Mouse (Mus musculus) hindbrain, embryonic 14.5 days (tissue): ENCODE results near the gene 1700012P22Rik. TPM values are rescaled to one million over a fixed set of nuclear protein-coding genes. Genes with fewer than 3 reads are reported as not detected.

ENCODE experiments used
- ATAC-seq: fragments of 200-750 bp; cut with Nextera tagmentation; 2 replicates; pipeline ENCODE4 v1.8.0; 2017; ENCODE audit warnings: moderate number of reproducible peaks, mild to moderate bottlenecking, moderate TSS enrichment, moderate library complexity; ENCODE audit not compliant: low FRiP score
- DNase-seq: peaks from one replicate; pipeline ENCODE4 v3.0.0-alpha.2; 2015; ENCODE audit warnings: low spot score
- H3K27ac ChIP-seq: fragments of 300-500 bp; sonication (generic); 2 replicates; pipeline ENCODE4 v1.5.1; 2014; ENCODE audit warnings: mild to moderate bottlenecking, moderate library complexity
- H3K27me3 ChIP-seq: fragments of 300-500 bp; sonication (generic); 2 replicates; pipeline ENCODE4 v1.6.1; 2014; ENCODE audit warnings: mild to moderate bottlenecking, low read length, mixed read lengths; ENCODE audit not compliant: control insufficient read depth, insufficient read depth
- H3K36me3 ChIP-seq: fragments of 300-500 bp; sonication (generic); replicated peaks from 2 replicates; pipeline ENCODE4 v1.6.1; 2014; ENCODE audit not compliant: control insufficient read depth, insufficient read depth
- H3K4me1 ChIP-seq: fragments of 300-500 bp; sonication (generic); replicated peaks from 2 replicates; pipeline ENCODE4 v1.6.1; 2014; ENCODE audit warnings: antibody characterized with exemption, low read length, mixed read lengths; ENCODE audit not compliant: control insufficient read depth, insufficient read depth
- H3K4me2 ChIP-seq: fragments of 300-500 bp; sonication (generic); replicated peaks from 2 replicates; pipeline ENCODE4 v1.6.1; 2014; ENCODE audit warnings: mild to moderate bottlenecking, moderate library complexity
- H3K4me3 ChIP-seq: fragments of 300-500 bp; sonication (generic); replicated peaks from 2 replicates; pipeline ENCODE4 v1.5.1; 2014; ENCODE audit warnings: mild to moderate bottlenecking, low read length
- H3K9ac ChIP-seq: fragments of 300-500 bp; sonication (generic); 2 replicates; pipeline ENCODE4 v1.6.1; 2014
- H3K9me3 ChIP-seq: fragments of 300-500 bp; sonication (generic); 2 replicates; pipeline ENCODE4 v1.6.1; 2016; ENCODE audit warnings: low read length; ENCODE audit not compliant: control insufficient read depth
- WGBS: fragments of 180-500 bp; shearing (Covaris S2); extraction: QIAGEN DNeasy Blood & Tissue Kit; methylation state at CpG from one replicate; pipeline ENCODE4 v1.1.7; 2014; 5-methylcytosine and 5-hydroxymethylcytosine counted together
- polyA plus RNA-seq: library from polyadenylated mRNA; unstranded; fragments of >200 nt; fragmentation: Nextera tagmentation; extraction: Ambion mirVana; gene quantifications from 2 replicates; pipeline ENCODE4 v1.2.1, GENCODE M21; 2014

Gene 1700012P22Rik
- polyA plus RNA-seq, 1 experiment from 2014 or later = not detected

- Histone ChIP-seq H3K4me1 (no peaks in the 10 kb centered on the region), H3K4me2 (no peak overlapping the region), H3K9me3 (peaks cover 10% of the 10 kb centered on the region), H3K27ac (no peak overlapping the region), H3K4me3 (no peak overlapping the region), H3K27me3 (no peaks in the 10 kb centered on the region), H3K36me3 (no peaks in the 10 kb centered on the region), H3K9ac (no peak overlapping the region)
- WGBS = 20% methylated on average over 3 of the region's 3 CpGs
- ATAC-seq (no peak), DNase-seq (no peak)
Measured at GRCm38 (mm10) chr4:144428868-144429267, 9.7 kb downstream of the 1700012P22Rik start.

GRCm38 (mm10) chr4:144424590-144424989, 14.0 kb downstream of the 1700012P22Rik start:
- no peak overlapping the region for H3K4me2 ChIP-seq
- no peaks in the 10 kb centered on the region for H3K27me3 ChIP-seq
- WGBS = 85% methylated on average over 5 of the region's 5 CpGs
- H3K4me3 ChIP-seq = no peak overlapping the region
- H3K4me1 ChIP-seq = no peaks in the 10 kb centered on the region
- H3K36me3 ChIP-seq = no peaks in the 10 kb centered on the region
- H3K9ac ChIP-seq = no peak overlapping the region
- DNase-seq (no peak), ATAC-seq (no peak)
- no peak overlapping the region for H3K27ac ChIP-seq
- peaks cover 6% of the 10 kb centered on the region; the same call in 1 of the 2 replicates for H3K9me3 ChIP-seq

- Histone ChIP-seq H3K36me3 (no peaks in the 10 kb centered on the region), H3K4me1 (no peaks in the 10 kb centered on the region), H3K4me2 (no peak overlapping the region), H3K27me3 (no peaks in the 10 kb centered on the region), H3K9ac (no peak overlapping the region), H3K4me3 (no peak overlapping the region), H3K9me3 (0 out of 2 replicates have a peak, but pooled peaks cover 8% of the 10 kb centered on the region), H3K27ac (no peak overlapping the region)
- no peak for ATAC-seq
- no peak for DNase-seq
Measured at GRCm38 (mm10) chr4:144420644-144421043, 17.9 kb downstream of the 1700012P22Rik start.

GRCm38 (mm10) chr4:144408290-144408689, 30.3 kb downstream of the 1700012P22Rik start, which contains the start of gene Pramef12:
Gene Pramef12 (minus strand): TSS chr4:144408464.
- 81% methylated on average over 9 of the region's 9 CpGs for WGBS
- ATAC-seq (no peak), DNase-seq (no peak)
- no peaks in the 10 kb centered on the region for H3K4me1 ChIP-seq
- H3K9ac ChIP-seq = no peak within 1 kb of the TSS
- H3K4me2 ChIP-seq = no peak within 1 kb of the TSS
- no peaks in the 10 kb centered on the region for H3K27me3 ChIP-seq
- no peak within 1 kb of the TSS for H3K4me3 ChIP-seq
- H3K9me3 ChIP-seq = peaks cover 15% of the 10 kb centered on the region; the same call in 1 of the 2 replicates
- H3K27ac ChIP-seq = no peak within 1 kb of the TSS
- H3K36me3 ChIP-seq = no peaks in the 10 kb centered on the region

DNA sequence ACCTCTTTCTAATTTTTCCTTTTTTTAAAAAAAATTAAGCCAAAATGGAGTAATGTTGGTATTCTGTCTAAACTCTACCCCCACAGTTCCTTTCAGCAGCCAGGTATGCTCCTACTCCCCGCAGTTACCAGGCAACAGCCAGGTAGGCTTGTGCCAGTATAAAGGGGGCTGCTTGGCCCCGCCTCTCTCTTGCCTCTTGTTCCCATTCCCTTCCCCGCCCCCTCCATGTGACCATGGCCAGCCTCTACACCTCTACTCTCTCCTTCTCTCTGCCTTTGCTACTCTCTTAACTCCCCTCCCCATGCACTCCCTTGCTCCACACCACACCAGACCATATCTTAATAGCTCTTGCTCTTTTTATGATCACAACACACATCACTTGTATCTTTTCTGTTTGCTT, 32.3 kb downstream of the 1700012P22Rik start:
- Histone ChIP-seq H3K9me3 (peaks cover 15% of the 10 kb centered on the region; the same call in 1 of the 2 replicates), H3K4me3 (no peak overlapping the region), H3K4me2 (no peak overlapping the region), H3K9ac (no peak overlapping the region), H3K27me3 (no peaks in the 10 kb centered on the region), H3K36me3 (no peaks in the 10 kb centered on the region), H3K4me1 (no peaks in the 10 kb centered on the region), H3K27ac (no peak overlapping the region)
- ATAC-seq (no peak), DNase-seq (no peak)
- 68% methylated on average over 3 of the region's 3 CpGs for WGBS

DNA sequence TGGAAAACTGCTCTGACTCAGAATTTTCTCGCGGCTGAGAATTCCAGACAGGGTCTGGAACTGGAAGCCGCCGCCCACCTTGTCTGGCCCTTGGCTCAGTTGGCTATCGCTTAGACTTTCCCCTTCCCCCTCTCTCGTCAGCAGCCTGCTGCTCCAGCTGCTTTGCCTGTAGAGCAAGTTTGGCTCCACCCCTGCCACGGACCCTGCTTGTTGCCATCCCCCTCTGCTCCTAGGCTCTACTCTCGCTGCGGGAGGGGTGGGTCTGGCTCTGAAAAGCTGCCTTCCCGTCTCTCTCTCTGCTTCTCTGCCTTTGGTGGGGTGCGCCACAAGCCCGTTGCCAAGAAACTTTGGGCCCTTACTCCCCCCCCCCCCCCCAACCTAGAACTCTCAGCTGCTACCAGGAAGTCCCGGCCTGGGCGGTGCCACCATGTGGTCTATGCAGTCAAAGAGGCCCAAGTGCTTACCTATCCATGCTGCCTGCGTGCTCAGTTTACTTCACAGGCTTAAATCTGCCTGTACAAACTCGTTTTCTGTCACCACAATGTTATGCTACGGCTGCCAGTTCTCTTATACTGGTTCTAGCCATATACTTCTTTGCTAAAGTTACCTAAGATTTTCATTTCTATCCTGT, 34.0 kb downstream of the 1700012P22Rik start:
- Histone ChIP-seq H3K4me2 (peak overlapping the region; percentile 27), H3K9ac (no peak overlapping the region), H3K4me3 (no peak overlapping the region), H3K36me3 (no peaks in the 10 kb centered on the region), H3K27ac (no peak overlapping the region), H3K9me3 (peaks cover 8% of the 10 kb centered on the region; the same call in 1 of the 2 replicates), H3K4me1 (no peaks in the 10 kb centered on the region), H3K27me3 (no peaks in the 10 kb centered on the region)
- DNase-seq (no peak), ATAC-seq (no peak)
- 8% methylated on average over 17 of the region's 17 CpGs for WGBS

DNA sequence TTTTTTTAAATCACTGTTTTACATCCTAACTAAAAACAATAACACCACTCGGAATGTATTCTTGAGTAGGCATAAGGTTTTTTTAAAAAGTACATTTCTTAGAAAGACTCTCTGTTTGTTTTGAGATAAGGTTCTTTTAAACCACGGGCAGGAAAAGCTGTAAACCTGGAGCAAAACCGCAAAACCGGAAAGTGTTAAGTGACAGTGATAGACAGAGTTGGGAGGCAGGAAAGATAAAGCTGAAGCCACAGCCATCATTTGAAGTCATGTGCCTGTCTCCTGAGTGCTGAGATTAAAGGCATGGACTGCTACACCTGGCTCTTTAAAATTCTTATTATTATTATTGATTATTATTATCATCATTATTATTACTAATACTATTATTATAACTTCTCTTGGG, 35.9 kb downstream of the 1700012P22Rik start:
- Histone ChIP-seq H3K27me3 (no peaks in the 10 kb centered on the region), H3K36me3 (no peaks in the 10 kb centered on the region), H3K9ac (no peak overlapping the region), H3K4me1 (no peaks in the 10 kb centered on the region), H3K27ac (no peak overlapping the region), H3K4me2 (no peak overlapping the region), H3K9me3 (no peaks in the 10 kb centered on the region), H3K4me3 (no peak overlapping the region)
- 87% methylated on average over 4 of the region's 4 CpGs for WGBS
- DNase-seq (no peak), ATAC-seq (no peak)

- Histone ChIP-seq H3K36me3 (no peaks in the 10 kb centered on the region), H3K27me3 (no peaks in the 10 kb centered on the region), H3K4me1 (no peaks in the 10 kb centered on the region), H3K27ac (no peak overlapping the region), H3K4me3 (no peak overlapping the region), H3K4me2 (no peak overlapping the region), H3K9ac (no peak overlapping the region), H3K9me3 (peaks cover 14% of the 10 kb centered on the region; the same call in 1 of the 2 replicates)
- ATAC-seq (no peak), DNase-seq (no peak)
- 38% methylated on average over 3 of the region's 3 CpGs for WGBS
Measured at GRCm38 (mm10) chr4:144396316-144396715, 42.3 kb downstream of the 1700012P22Rik start.

GRCm38 (mm10) chr4:144377911-144378310, 60.7 kb downstream of the 1700012P22Rik start, which contains the start of gene Pramef20:
Gene Pramef20 (minus strand): TSS chr4:144377933.
- Histone ChIP-seq H3K4me2 (no peak within 1 kb of the TSS), H3K9me3 (0 out of 2 replicates have a peak, but pooled peaks cover 20% of the 10 kb centered on the region)

More at GRCm38 (mm10) chr4:144377911-144378310, 60.7 kb downstream of the 1700012P22Rik start, which contains the start of gene Pramef20:
- no peaks in the 10 kb centered on the region for H3K36me3 ChIP-seq
- no peak within 1 kb of the TSS for H3K27ac ChIP-seq
- no peaks in the 10 kb centered on the region for H3K27me3 ChIP-seq
- H3K4me1 ChIP-seq = no peaks in the 10 kb centered on the region
- WGBS = 63% methylated on average over 2 of the region's 2 CpGs
- ATAC-seq = no peak
- no peak within 1 kb of the TSS for H3K4me3 ChIP-seq
- no peak for DNase-seq
- H3K9ac ChIP-seq = no peak within 1 kb of the TSS
